9 mouse cellular contexts compared by ENCODE assay signal in the genomic region with DNA sequence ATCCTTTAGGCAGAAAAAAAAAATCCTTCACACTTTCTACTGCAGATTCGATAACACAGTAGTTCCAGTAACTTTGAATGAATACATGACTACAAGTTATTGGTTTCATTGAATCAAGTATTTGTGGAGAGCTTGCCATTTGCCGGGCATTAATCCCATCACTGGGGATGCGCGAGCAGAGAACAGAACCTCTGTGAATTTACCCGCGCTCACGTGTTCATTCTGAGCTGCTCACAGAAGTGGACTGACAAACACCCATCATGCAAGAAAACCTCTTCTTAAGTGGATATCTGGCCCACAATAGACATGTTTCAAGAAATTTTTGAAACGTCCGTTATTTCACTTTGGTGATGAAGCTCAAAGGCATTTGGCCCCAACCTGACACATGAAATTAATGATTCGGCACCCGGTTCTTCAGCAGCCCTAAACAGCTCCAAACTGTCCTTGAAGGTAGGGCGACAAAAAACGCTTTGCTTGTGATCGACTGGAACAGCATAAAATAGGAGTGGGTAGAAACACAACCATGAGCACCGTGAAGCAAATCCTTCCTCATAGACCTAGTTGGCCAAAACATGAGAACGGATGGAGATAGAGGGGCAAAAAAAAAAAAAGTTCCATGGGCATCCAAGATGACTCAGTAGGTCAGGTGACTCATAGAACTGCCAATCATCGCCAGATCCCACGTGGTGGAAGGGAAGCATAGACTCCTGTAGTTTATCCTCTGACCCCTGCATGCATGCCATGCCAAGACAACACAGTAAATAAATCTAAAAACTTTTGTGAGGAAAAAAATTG. TPM values are rescaled to one million over a fixed set of nuclear protein-coding genes. Genes with fewer than 3 reads are reported as not detected.
DNase-seq lines count a peak whose midpoint lies in the region; ATAC-seq and TF ChIP-seq lines count a peak whose summit lies in the region.
"Had no signal": no experiment of that assay in that cellular context is flagged by ENCODE, and none has a peak within 500 bp of the region (broad histone marks: within the 10 kb centered on the region; RNA-seq: fewer than 3 reads in every experiment).

No protein-coding gene starts in this region.

- peaks cover 17% of the 10 kb centered on the region for H3K4me1 ChIP-seq in hindbrain, postnatal 0 days (ENCODE audit: insufficient read depth, low read length)
- peaks cover 28% of the 10 kb centered on the region for H3K4me1 ChIP-seq in midbrain, embryonic 16.5 days (ENCODE audit: control insufficient read depth, insufficient read depth, low read length)

- no peak for TF ChIP-seq CTCF in hindbrain, postnatal 0 days (IDR thresholded peaks at IDR 0.05; ENCODE audit: low read depth)

- DNase-seq in thymus, postnatal 4 days = peak; percentile 18
- DNase-seq in thymus, postnatal 36 days = no peak
- DNase-seq in cerebellum, postnatal 25 days = peak; percentile 64 to 71
- no peak for DNase-seq in hindbrain, postnatal 0 days (ENCODE audit: low spot score)
- no peak for DNase-seq in urinary bladder, adult 18-20 months (ENCODE audit: low spot score in 2 of 2)
- no peak for DNase-seq in thymus, adult 18-20 months
- DNase-seq in gastrocnemius, postnatal 4 days (ENCODE audit: low spot score in 2 of 2) = no peak

- H3K27ac ChIP-seq in hindbrain, postnatal 0 days = peak overlapping the region; percentile 98
- H3K27ac ChIP-seq in midbrain, embryonic 16.5 days (ENCODE audit: low read length) = peak overlapping the region; percentile 98
- H3K27ac ChIP-seq: macrophage had no signal

- no peaks in the 10 kb centered on the region for H3K27me3 ChIP-seq in hindbrain, postnatal 0 days (ENCODE audit: insufficient read depth, low read length)
- H3K27me3 ChIP-seq in midbrain, embryonic 16.5 days (ENCODE audit: control insufficient read depth, insufficient read depth, low read depth, low read length) = no peaks in the 10 kb centered on the region

- WGBS in hindbrain, postnatal 0 days = 60% methylated on average over 18 of the region's 18 CpGs
- 66% methylated on average over 18 of the region's 18 CpGs for WGBS in midbrain, embryonic 16.5 days

- peak overlapping the region; percentile 74 for H3K4me2 ChIP-seq in hindbrain, postnatal 0 days (ENCODE audit: low read depth, low read length)
- peak overlapping the region; percentile 83 for H3K4me2 ChIP-seq in midbrain, embryonic 16.5 days (ENCODE audit: low read length)

- peak overlapping the region; percentile 96 for H3K9ac ChIP-seq in hindbrain, postnatal 0 days (replicated peaks; ENCODE audit: low read length)
- peak overlapping the region; percentile 97; the same call in 1 of the 2 replicates for H3K9ac ChIP-seq in midbrain, embryonic 16.5 days (ENCODE audit: low read depth, low read length)

- no peaks in the 10 kb centered on the region for H3K9me3 ChIP-seq in hindbrain, postnatal 0 days (ENCODE audit: low read length)
- H3K9me3 ChIP-seq in midbrain, embryonic 16.5 days (replicated peaks; ENCODE audit: control insufficient read depth, low read length, poor library complexity, severe bottlenecking) = no peaks in the 10 kb centered on the region

- no peaks in the 10 kb centered on the region for H3K36me3 ChIP-seq in hindbrain, postnatal 0 days (ENCODE audit: insufficient read depth, low read length)
- peaks cover 6% of the 10 kb centered on the region; the same call in 1 of the 2 replicates for H3K36me3 ChIP-seq in midbrain, embryonic 16.5 days (ENCODE audit: control insufficient read depth, insufficient read depth, low read length)

- no peak for ATAC-seq in hindbrain, postnatal 0 days
- ATAC-seq in midbrain, embryonic 16.5 days = no peak

- peak overlapping the region; percentile 87 for H3K4me3 ChIP-seq in hindbrain, postnatal 0 days (ENCODE audit: low read length)
- H3K4me3 ChIP-seq in midbrain, embryonic 16.5 days (ENCODE audit: low read depth, low read length) = peak overlapping the region; percentile 92

RNA-seq across cellular contexts. Expression of gene Dclk2, which starts 0.7 kb away (rescaled TPM):
- 159 and 176 TPM in 2 replicates for total RNA-seq in hindbrain, postnatal 0 days (2014; rRNA removed)
- 68.1 and 69.6 TPM in 2 replicates for polyA plus RNA-seq in hindbrain, postnatal 0 days (2015; fragmentation: Nextera tagmentation; extraction: Ambion mirVana)
- 85.0 and 93.9 TPM in 2 replicates for polyA plus RNA-seq in midbrain, embryonic 16.5 days (2015; fragmentation: Nextera tagmentation; extraction: Ambion mirVana)
- 10 to 100 TPM in 1 of 2 experiments, 1 to 10 TPM in 1; 7.0 to 10.0 TPM for total RNA-seq in gastrocnemius, postnatal 4 days (2021)

Comparison
In these comparisons a context has a peak if more than half of its experiments do, and no peak if none do; other contexts are left out.
1. DNase-seq: peak in thymus, postnatal 4 days (single experiment) and cerebellum, postnatal 25 days (2 of 2); none in thymus, postnatal 36 days (0 of 2), hindbrain, postnatal 0 days (single experiment), urinary bladder, adult 18-20 months (0 of 2), thymus, adult 18-20 months (0 of 2) and gastrocnemius, postnatal 4 days (0 of 2).
2. RNA of gene Dclk2, which starts 0.7 kb away (total RNA-seq): 159 to 176 TPM in hindbrain, postnatal 0 days; 7.0 to 10.0 TPM in gastrocnemius, postnatal 4 days; every median in the first group is over 10 times any median in the second.